Mouse (Mus musculus): ENCODE measurements around the gene Kcnh4. TPM values are rescaled to one million over a fixed set of nuclear protein-coding genes. Genes with fewer than 3 reads are reported as not detected.

The Kcnh4 gene
- polyA plus RNA-seq, 1 experiment from 2014 or later, result 3.5 TPM

GRCm38 (mm10) chr11:100774261-100774660 is 14.5 kb upstream of the Kcnh4 start:
- Histone ChIP-seq H3K4me1 (ENCODE audit: control insufficient read depth, insufficient read depth, low read length) (no peaks in the 10 kb centered on the region), H3K4me3 (ENCODE audit: low read depth, low read length) (no peak overlapping the region), H3K9ac (ENCODE audit: low read length) (no peak overlapping the region), H3K27ac (ENCODE audit: low read depth, low read length) (no peak overlapping the region), H3K36me3 (ENCODE audit: control insufficient read depth, insufficient read depth, low read length) (no peaks in the 10 kb centered on the region), H3K4me2 (ENCODE audit: low read length) (no peak overlapping the region), H3K27me3 (replicated peaks; ENCODE audit: control insufficient read depth, insufficient read depth, low read length) (no peaks in the 10 kb centered on the region), H3K9me3 (replicated peaks; ENCODE audit: control insufficient read depth, low read length) (no peaks in the 10 kb centered on the region)
- ATAC-seq (no peak), DNase-seq (ENCODE audit: low spot score) (no peak)
- 78% methylated on average over 4 of the region's 4 CpGs for WGBS

GRCm38 (mm10) chr11:100770646-100771408 is 11.1 kb upstream of the Kcnh4 start, which contains the start of gene Ghdc:
Gene Ghdc (minus strand): TSS chr11:100770957.
- H3K27ac ChIP-seq (ENCODE audit: low read depth, low read length), result no peak within 1 kb of the TSS
- no peaks in the 10 kb centered on the region for H3K36me3 ChIP-seq (ENCODE audit: control insufficient read depth, insufficient read depth, low read length)
- H3K27me3 ChIP-seq (replicated peaks; ENCODE audit: control insufficient read depth, insufficient read depth, low read length), result no peaks in the 10 kb centered on the region
- H3K4me1 ChIP-seq (ENCODE audit: control insufficient read depth, insufficient read depth, low read length), result no peaks in the 10 kb centered on the region
- H3K9ac ChIP-seq (ENCODE audit: low read length), result peak within 1 kb of the TSS; percentile 10; the same call in 1 of the 2 replicates
- H3K4me2 ChIP-seq (ENCODE audit: low read length), result peak within 1 kb of the TSS; percentile 50
- DNase-seq (ENCODE audit: low spot score) (peak; percentile 32), ATAC-seq (no peak)
- H3K4me3 ChIP-seq (ENCODE audit: low read depth, low read length), result peak within 1 kb of the TSS; percentile 25
- WGBS, result 29% methylated on average over 17 of the region's 17 CpGs
- no peaks in the 10 kb centered on the region for H3K9me3 ChIP-seq (replicated peaks; ENCODE audit: control insufficient read depth, low read length)

- no peak for ATAC-seq
- Histone ChIP-seq H3K4me2 (ENCODE audit: low read length) (peak overlapping the region; percentile 50), H3K4me3 (ENCODE audit: low read depth, low read length) (peak overlapping the region; percentile 25; the same call in 1 of the 2 replicates), H3K27ac (ENCODE audit: low read depth, low read length) (no peak overlapping the region), H3K9me3 (replicated peaks; ENCODE audit: control insufficient read depth, low read length) (no peaks in the 10 kb centered on the region), H3K4me1 (ENCODE audit: control insufficient read depth, insufficient read depth, low read length) (no peaks in the 10 kb centered on the region), H3K27me3 (replicated peaks; ENCODE audit: control insufficient read depth, insufficient read depth, low read length) (no peaks in the 10 kb centered on the region), H3K9ac (ENCODE audit: low read length) (no peak overlapping the region), H3K36me3 (ENCODE audit: control insufficient read depth, insufficient read depth, low read length) (no peaks in the 10 kb centered on the region)
- no peak for DNase-seq (ENCODE audit: low spot score)
- 59% methylated on average over 6 of the region's 6 CpGs for WGBS
Measured at GRCm38 (mm10) chr11:100769980-100770379, 10.2 kb upstream of the Kcnh4 start.

GRCm38 (mm10) chr11:100767871-100768270 is 8.1 kb upstream of the Kcnh4 start:
- no peaks in the 10 kb centered on the region for H3K9me3 ChIP-seq (replicated peaks; ENCODE audit: control insufficient read depth, low read length)
- H3K4me1 ChIP-seq (ENCODE audit: control insufficient read depth, insufficient read depth, low read length), result no peaks in the 10 kb centered on the region
- ATAC-seq, result no peak
- 87% methylated on average over 5 of the region's 5 CpGs for WGBS
- no peak overlapping the region for H3K27ac ChIP-seq (ENCODE audit: low read depth, low read length)
- H3K4me2 ChIP-seq (ENCODE audit: low read length), result no peak overlapping the region
- no peaks in the 10 kb centered on the region for H3K36me3 ChIP-seq (ENCODE audit: control insufficient read depth, insufficient read depth, low read length)
- H3K27me3 ChIP-seq (replicated peaks; ENCODE audit: control insufficient read depth, insufficient read depth, low read length), result no peaks in the 10 kb centered on the region
- no peak overlapping the region for H3K4me3 ChIP-seq (ENCODE audit: low read depth, low read length)
- no peak overlapping the region for H3K9ac ChIP-seq (ENCODE audit: low read length)
- DNase-seq (ENCODE audit: low spot score), result no peak

GRCm38 (mm10) chr11:100766726-100767125 is 7.0 kb upstream of the Kcnh4 start:
- Histone ChIP-seq H3K27me3 (replicated peaks; ENCODE audit: control insufficient read depth, insufficient read depth, low read length) (no peaks in the 10 kb centered on the region), H3K4me2 (ENCODE audit: low read length) (no peak overlapping the region), H3K36me3 (ENCODE audit: control insufficient read depth, insufficient read depth, low read length) (no peaks in the 10 kb centered on the region), H3K4me3 (ENCODE audit: low read depth, low read length) (no peak overlapping the region), H3K27ac (ENCODE audit: low read depth, low read length) (no peak overlapping the region), H3K9ac (ENCODE audit: low read length) (no peak overlapping the region), H3K4me1 (ENCODE audit: control insufficient read depth, insufficient read depth, low read length) (no peaks in the 10 kb centered on the region), H3K9me3 (replicated peaks; ENCODE audit: control insufficient read depth, low read length) (no peaks in the 10 kb centered on the region)
- no peak for ATAC-seq
- no peak for DNase-seq (ENCODE audit: low spot score)
- 85% methylated on average over 9 of the region's 9 CpGs for WGBS

- 82% methylated on average over 7 of the region's 7 CpGs for WGBS
- ATAC-seq, result no peak
- Histone ChIP-seq H3K4me2 (ENCODE audit: low read length) (peak within 1 kb of the TSS; percentile 68), H3K4me3 (ENCODE audit: low read depth, low read length) (peak within 1 kb of the TSS; percentile 37), H3K4me1 (ENCODE audit: control insufficient read depth, insufficient read depth, low read length) (peaks cover 6% of the 10 kb centered on the region; the same call in 1 of the 2 replicates), H3K27ac (ENCODE audit: low read depth, low read length) (0 out of 2 replicates have a peak within 1 kb of the TSS, but pooled peaks have one; percentile 27), H3K27me3 (replicated peaks; ENCODE audit: control insufficient read depth, insufficient read depth, low read length) (peaks cover 10% of the 10 kb centered on the region; the same call in 1 of the 2 replicates), H3K9me3 (replicated peaks; ENCODE audit: control insufficient read depth, low read length) (no peaks in the 10 kb centered on the region), H3K36me3 (ENCODE audit: control insufficient read depth, insufficient read depth, low read length) (no peaks in the 10 kb centered on the region), H3K9ac (ENCODE audit: low read length) (peak within 1 kb of the TSS; percentile 60)
- no peak for DNase-seq (ENCODE audit: low spot score)
Measured at GRCm38 (mm10) chr11:100762831-100763230, 3.1 kb upstream of the Kcnh4 start, which contains the start of gene Hcrt. Gene Hcrt (minus strand): TSS chr11:100762931.

- WGBS, result under 1% methylated on average over 27 of the region's 27 CpGs
- peaks cover 6% of the 10 kb centered on the region; the same call in 1 of the 2 replicates for H3K4me1 ChIP-seq (ENCODE audit: control insufficient read depth, insufficient read depth, low read length)
- H3K4me2 ChIP-seq (ENCODE audit: low read length), result peak overlapping the region; percentile 68
- ATAC-seq (peak; percentile 51), DNase-seq (ENCODE audit: low spot score) (peak; percentile 83)
- H3K4me3 ChIP-seq (ENCODE audit: low read depth, low read length), result peak overlapping the region; percentile 37
- 0 out of 2 replicates have a peak overlapping the region, but pooled peaks have one; percentile 27 for H3K27ac ChIP-seq (ENCODE audit: low read depth, low read length)
- H3K27me3 ChIP-seq (replicated peaks; ENCODE audit: control insufficient read depth, insufficient read depth, low read length), result peaks cover 10% of the 10 kb centered on the region; the same call in 1 of the 2 replicates
- peak overlapping the region; percentile 60 for H3K9ac ChIP-seq (ENCODE audit: low read length)
- H3K9me3 ChIP-seq (replicated peaks; ENCODE audit: control insufficient read depth, low read length), result no peaks in the 10 kb centered on the region
- no peaks in the 10 kb centered on the region for H3K36me3 ChIP-seq (ENCODE audit: control insufficient read depth, insufficient read depth, low read length)
Measured at GRCm38 (mm10) chr11:100761547-100762045, 1.9 kb upstream of the Kcnh4 start.

- Histone ChIP-seq H3K27ac (ENCODE audit: low read depth, low read length) (peak overlapping the region; percentile 39; the same call in 1 of the 2 replicates), H3K4me1 (ENCODE audit: control insufficient read depth, insufficient read depth, low read length) (peaks cover 6% of the 10 kb centered on the region; the same call in 1 of the 2 replicates), H3K27me3 (replicated peaks; ENCODE audit: control insufficient read depth, insufficient read depth, low read length) (peaks cover 10% of the 10 kb centered on the region; the same call in 1 of the 2 replicates), H3K4me3 (ENCODE audit: low read depth, low read length) (peak overlapping the region; percentile 43), H3K9ac (ENCODE audit: low read length) (peak overlapping the region; percentile 73), H3K36me3 (ENCODE audit: control insufficient read depth, insufficient read depth, low read length) (0 out of 2 replicates have a peak, but pooled peaks cover 4% of the 10 kb centered on the region), H3K4me2 (ENCODE audit: low read length) (peak overlapping the region; percentile 77), H3K9me3 (replicated peaks; ENCODE audit: control insufficient read depth, low read length) (no peaks in the 10 kb centered on the region)
- WGBS, result under 1% methylated on average over 35 of the region's 35 CpGs
- ATAC-seq, result peak; percentile 53
- DNase-seq (ENCODE audit: low spot score), result peak; percentile 53
Measured at GRCm38 (mm10) chr11:100758707-100759610, 783 bp downstream of the Kcnh4 start.
